Mouse (Mus musculus) layer of hippocampus, postnatal 25 days (tissue): Measurements from ENCODE around the gene B4galt7. TPM values are rescaled to one million over a fixed set of nuclear protein-coding genes. Genes with fewer than 3 reads are reported as not detected.

Experiments
- total RNA-seq, 2 experiments: library from RNA; stranded (reverse); gene quantifications; 2 replicates each; pipeline ENCODE4 v1.2.3; 2021

The B4galt7 gene
- total RNA-seq, 2 experiments from 2014 or later, result 26.0 to 26.7 TPM

Other genes with a start within 250 kb of the B4galt7 start
- gene Lman2, start 237.1 kb upstream of the B4galt7 start, total RNA-seq, result 10 to 100 TPM; 58.4 to 61.0 TPM
- 10 to 100 TPM; 94.5 to 98.2 TPM for gene Rgs14, start 230.2 kb upstream of the B4galt7 start, total RNA-seq
- gene Slc34a1, start 201.7 kb upstream of the B4galt7 start, total RNA-seq, result not detected
- not detected for gene Pfn3, start 184.7 kb upstream of the B4galt7 start, total RNA-seq
- under 1 TPM; 0.35 to 0.47 TPM for gene F12, start 173.1 kb upstream of the B4galt7 start, total RNA-seq
- 10 to 100 TPM; 66.7 to 74.7 TPM for gene Grk6, start 154.8 kb upstream of the B4galt7 start, total RNA-seq
- gene Prr7, start 135.6 kb upstream of the B4galt7 start, total RNA-seq, result 10 to 100 TPM; 96.9 to 97.3 TPM
- 100 to 1,000 TPM; 356 to 398 TPM for gene Dbn1, start 111.8 kb upstream of the B4galt7 start, total RNA-seq
- 10 to 100 TPM; 86.6 to 97.7 TPM for gene Pdlim7, start 86.2 kb upstream of the B4galt7 start, total RNA-seq
- gene Dok3, start 70.6 kb upstream of the B4galt7 start, total RNA-seq, result 1 to 10 TPM; 9.6 to 9.7 TPM
- 10 to 100 TPM; 50.7 to 57.2 TPM for gene Ddx41, start 63.2 kb upstream of the B4galt7 start, total RNA-seq
- 10 to 100 TPM; 66.4 to 87.5 TPM for gene Fam193b, start 28.8 kb upstream of the B4galt7 start, total RNA-seq
- 100 to 1,000 TPM; 132 to 143 TPM for gene Tmed9, start 26.2 kb upstream of the B4galt7 start, total RNA-seq
- gene Caml, start 23.1 kb downstream of the B4galt7 start, total RNA-seq, result 10 to 100 TPM; 47.9 to 49.0 TPM
- 10 to 100 TPM; 41.6 to 55.5 TPM for gene Ddx46, start 35.1 kb downstream of the B4galt7 start, total RNA-seq
- 10 to 100 TPM; 79.8 to 81.6 TPM for gene B230219D22Rik, start 93.2 kb downstream of the B4galt7 start, total RNA-seq
- 10 to 100 TPM; 68.8 to 81.2 TPM for gene Txndc15, start 114.8 kb downstream of the B4galt7 start, total RNA-seq
- gene Pcbd2, start 127.5 kb downstream of the B4galt7 start, total RNA-seq, result 10 to 100 TPM; 30.9 to 40.2 TPM
- under 1 TPM in 1 of 2 experiments, not detected in 1; 0.34 TPM for gene Catsper3, start 184.7 kb downstream of the B4galt7 start, total RNA-seq
- not detected for gene Pitx1, start 236.3 kb downstream of the B4galt7 start, total RNA-seq